Mouse (Mus musculus): ENCODE data around the gene Slc9a3r1.
A peak's percentile ranks its signal among the peaks of the same experiment; 100 is the strongest.

Slc9a3r1 gene

DNA sequence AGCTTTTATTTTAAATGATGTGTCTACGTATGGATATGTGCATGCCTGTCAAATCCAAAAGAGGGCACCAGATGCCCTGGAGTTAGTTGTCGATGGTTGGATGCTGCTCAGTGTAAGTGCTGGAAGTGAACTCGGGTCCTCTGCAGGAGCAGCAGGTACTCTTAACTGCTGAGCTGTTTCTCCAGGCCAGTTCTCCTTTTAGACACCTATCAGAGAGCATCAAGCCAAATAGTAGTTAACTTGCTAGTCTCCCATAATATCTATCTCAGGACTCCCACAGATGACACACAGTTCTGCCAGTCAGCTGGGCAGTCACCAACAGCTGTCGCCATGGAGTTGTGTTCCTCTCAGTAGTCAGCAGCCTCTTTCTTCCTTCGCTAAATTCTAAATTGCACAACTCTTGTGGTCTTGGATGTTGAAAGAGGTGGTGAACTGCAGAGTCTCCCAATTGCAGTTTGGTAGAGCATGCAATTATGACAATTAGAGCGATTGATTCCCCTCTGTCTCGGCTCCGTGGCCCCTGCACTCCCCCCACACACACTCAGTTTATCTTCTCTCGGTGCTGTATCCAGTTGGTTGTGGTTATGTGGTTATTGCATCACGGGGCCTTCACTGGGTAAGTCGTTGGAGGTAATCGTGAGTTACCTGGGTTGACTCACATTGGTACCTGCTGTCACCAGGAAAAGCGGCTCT lies 25.5 kb downstream of the Slc9a3r1 start:
- DNase-seq (ENCODE audit: low spot score in 2 of 2), result no peak

- no peak for DNase-seq (ENCODE audit: low spot score in 2 of 2)
Observed at GRCm38 (mm10) chr11:115189304-115189703, 26.2 kb downstream of the Slc9a3r1 start.

DNA sequence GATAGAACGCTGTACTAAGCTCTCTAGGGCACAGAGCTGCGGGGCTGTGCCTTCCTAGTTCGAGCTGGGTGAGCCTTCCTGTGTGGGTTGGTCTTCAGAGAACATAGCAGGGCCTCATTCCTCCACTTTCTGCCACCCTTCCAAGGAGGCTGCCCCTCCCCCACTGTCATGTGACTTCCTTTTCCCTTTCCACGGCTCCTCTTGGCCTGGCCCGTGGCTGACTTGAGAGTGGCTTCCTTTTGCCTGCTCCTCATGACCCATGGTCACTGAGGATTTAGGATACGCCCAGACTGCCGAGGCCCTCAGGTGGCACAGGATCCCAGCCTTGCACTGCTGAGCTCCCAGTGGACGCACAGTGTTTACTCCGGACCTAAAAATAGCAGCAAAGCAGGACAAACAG lies 29.0 kb downstream of the Slc9a3r1 start:
- no peak for DNase-seq (ENCODE audit: low spot score in 2 of 2)

DNA sequence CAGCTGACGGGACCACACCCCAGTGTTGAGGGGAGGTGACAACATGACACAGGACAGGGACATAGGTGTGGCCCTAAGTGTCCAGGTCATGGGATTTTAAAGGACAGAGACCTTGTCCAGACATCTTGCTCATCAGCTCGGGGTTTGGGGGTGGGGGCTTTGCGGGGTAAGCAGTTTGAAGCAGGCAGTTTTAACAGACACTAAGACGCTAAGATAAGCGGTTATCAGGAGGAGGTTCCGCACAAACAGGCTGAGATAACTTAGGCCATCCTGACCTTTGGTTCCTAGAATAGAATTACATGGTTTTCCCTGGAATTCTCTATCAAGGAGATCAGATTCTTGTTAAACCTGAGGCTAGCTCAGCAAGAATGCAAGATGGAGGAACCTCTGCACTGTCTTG lies 31.6 kb downstream of the Slc9a3r1 start:
- DNase-seq (ENCODE audit: low spot score in 2 of 2), result no peak

- no peak for DNase-seq (ENCODE audit: low spot score in 2 of 2)
Observed at GRCm38 (mm10) chr11:115195933-115196332, 32.8 kb downstream of the Slc9a3r1 start.

DNA sequence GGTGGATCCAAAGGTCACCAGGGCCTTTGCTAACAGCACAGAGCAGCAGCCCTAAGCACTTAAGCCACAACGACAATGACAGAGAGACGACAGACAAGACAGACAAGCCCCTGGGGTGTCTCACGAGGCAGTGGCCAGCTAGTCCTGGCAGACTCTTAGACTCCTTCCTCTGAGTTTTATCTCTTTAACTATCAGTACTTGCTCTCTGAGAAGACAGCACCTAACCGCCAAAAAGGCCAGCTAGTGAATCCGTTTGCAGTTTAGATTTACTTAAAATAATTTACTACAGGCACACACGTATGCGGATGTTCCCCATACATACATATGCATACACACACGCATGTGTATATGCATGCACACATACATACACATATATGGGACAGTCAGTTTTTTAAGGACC lies 34.4 kb downstream of the Slc9a3r1 start:
- DNase-seq (ENCODE audit: low spot score in 2 of 2), result no peak

DNA sequence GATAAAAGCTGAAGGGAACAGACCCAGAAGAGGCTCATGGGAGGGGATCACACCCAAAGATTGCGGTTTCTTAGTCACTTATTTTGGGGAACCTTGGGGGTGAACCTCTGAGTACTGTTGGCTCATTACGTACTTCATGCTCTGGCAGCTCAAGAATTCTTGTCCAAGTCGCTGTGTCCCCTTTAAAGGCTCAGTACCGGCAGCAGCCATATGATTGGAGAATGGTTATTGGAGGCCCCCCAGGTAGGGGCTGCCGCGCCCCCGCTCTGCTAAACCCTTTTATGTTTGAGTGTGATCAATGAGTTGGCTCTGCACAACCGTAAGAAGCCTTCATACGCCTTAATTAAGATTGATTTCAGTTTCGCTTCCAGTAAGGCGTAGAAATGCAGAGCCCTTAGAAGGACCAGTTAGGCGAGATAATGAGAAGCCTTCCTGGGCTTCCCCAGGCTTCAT lies 35.8 kb downstream of the Slc9a3r1 start:
- no peak for DNase-seq (ENCODE audit: low spot score in 2 of 2)

DNA sequence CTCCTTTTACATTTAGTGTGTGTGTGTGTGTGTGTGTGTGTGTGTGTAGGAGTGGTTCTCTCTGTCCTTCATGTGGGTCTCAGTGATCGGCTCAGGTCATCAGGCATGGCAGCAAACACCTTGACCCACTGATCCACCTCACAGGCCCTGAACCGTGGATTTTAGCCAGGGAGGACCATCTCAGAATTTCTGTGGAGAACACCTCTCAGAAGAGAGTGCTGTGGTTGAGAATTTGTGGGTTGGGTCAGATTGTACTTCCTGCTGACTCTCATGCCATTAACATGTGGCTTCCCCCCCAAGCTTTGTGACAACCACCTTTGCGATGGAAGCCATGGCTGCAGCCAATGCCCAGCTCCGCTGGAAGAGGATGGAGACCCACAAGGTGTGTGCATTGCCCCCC lies 37.4 kb downstream of the Slc9a3r1 start:
- no peak for DNase-seq (ENCODE audit: low spot score in 2 of 2)

DNA sequence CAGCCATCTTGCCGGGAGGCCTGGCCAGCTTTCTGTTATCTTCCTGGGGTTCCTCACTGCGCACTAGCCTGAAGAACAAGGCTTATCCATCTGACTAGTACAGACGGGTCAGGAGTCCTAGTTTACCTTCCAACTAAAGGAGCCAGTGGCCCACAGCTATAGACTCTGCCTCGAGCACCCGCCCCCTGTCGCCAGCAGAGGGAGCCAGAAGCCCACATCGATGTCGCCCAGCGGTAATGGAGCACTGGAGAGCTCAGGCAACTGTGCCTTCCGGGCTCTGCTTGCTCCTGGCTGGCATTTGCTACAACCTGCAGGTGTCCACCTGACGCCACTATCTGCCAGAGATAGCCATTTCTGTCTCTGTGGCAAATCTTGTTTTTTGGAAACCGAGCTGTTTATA lies 39.2 kb downstream of the Slc9a3r1 start:
- DNase-seq (ENCODE audit: low spot score in 2 of 2), result peak; percentile 61 to 64

GRCm38 (mm10) chr11:115202756-115203155 lies 39.6 kb downstream of the Slc9a3r1 start:
- DNase-seq (ENCODE audit: low spot score in 2 of 2), result no peak

GRCm38 (mm10) chr11:115208126-115208525 lies 45.0 kb downstream of the Slc9a3r1 start:
- no peak for DNase-seq (ENCODE audit: low spot score in 2 of 2)

GRCm38 (mm10) chr11:115208776-115209732 lies 45.9 kb downstream of the Slc9a3r1 start:
- DNase-seq (ENCODE audit: low spot score in 2 of 2), result no peak

DNA sequence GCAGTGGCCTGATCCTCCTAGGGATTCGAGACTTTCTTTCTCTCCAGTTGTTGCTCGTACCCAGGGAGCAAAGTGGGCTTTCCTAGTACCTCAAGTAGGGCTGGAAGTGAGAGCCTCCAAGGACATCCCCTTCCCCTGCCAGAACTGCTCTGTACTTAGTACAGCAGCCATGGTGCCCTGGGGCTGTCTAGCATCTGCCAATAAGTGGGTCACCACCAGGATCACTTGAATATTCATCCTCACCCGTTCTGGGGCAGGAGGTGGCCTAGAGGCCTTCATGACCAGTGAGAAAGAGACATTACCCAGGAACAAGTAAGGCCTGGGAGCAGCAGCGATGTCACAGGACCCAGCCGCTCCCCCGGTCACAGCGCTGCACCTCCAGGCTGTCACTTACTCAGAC lies 46.8 kb downstream of the Slc9a3r1 start:
- DNase-seq (ENCODE audit: low spot score in 2 of 2), result no peak

- no peak for DNase-seq (ENCODE audit: low spot score in 2 of 2)
Observed at GRCm38 (mm10) chr11:115212116-115212515, 49.0 kb downstream of the Slc9a3r1 start.

DNA sequence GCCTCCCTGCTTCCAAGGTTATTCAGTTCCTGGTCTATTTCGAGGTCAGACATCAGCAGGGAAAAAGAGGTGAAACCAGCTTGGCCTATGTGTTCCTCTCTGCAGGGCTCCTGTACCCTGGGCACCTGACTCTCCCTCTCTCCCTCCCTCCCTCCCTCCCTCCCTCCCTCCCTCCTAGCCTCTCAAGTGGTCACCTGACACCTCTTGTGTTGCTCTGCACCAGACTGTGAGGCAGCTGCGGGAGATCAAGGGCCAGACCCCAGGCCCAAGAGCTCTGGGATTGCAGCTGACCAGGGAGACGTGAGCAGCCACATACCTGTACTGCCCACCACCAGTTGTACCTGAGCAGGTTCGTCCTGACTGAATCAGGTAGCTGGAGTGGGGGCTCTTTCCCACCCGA lies 52.0 kb downstream of the Slc9a3r1 start:
- no peak for DNase-seq (ENCODE audit: low spot score in 2 of 2)

DNA sequence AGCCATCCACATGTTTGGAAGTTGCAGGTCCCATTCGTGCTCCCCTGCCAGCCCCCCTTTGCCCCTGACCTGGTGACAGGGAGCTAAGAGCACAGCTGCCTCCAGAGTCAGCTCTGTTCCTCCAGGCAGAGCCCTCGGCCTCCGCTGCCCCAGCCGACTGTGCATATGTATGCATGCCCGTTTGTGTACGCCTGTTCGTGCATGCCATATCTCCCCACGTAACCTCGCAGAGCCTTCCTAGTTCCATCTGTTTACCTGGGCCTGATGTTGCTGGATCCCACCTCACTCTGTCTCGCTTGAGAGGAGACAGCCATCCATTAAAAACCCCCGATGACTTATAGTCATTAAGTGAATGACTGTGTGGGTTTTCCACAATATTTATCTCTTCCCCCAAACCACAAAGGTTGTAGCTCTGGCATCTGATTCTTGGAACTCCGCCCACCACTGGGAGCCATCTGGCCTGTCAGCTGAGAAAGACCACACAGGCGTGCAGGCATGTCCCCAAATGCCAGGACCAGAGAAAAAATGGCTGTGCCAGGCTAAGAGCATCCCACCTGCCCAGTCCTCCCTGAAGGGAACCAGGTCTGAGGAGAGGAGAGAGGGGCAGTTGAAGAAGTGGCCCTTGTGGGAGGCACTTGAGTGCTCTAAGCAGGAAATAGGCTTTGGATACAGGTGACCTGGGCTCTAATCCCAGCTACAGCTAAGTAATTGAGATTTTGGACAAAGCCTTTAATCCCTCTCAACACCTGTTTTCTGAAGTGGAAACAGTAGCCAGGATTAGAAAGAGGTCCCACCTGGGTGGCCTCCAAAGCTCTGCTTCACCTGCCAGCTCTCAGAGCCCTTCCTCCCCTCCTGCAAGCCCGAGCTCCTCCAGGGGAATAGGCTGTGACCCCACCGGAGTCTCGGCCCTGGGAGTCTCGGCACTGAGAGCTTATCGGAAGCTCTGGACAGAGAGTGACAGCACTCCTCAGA lies 54.6 kb downstream of the Slc9a3r1 start:
- no peak for DNase-seq (ENCODE audit: low spot score in 2 of 2)

DNA sequence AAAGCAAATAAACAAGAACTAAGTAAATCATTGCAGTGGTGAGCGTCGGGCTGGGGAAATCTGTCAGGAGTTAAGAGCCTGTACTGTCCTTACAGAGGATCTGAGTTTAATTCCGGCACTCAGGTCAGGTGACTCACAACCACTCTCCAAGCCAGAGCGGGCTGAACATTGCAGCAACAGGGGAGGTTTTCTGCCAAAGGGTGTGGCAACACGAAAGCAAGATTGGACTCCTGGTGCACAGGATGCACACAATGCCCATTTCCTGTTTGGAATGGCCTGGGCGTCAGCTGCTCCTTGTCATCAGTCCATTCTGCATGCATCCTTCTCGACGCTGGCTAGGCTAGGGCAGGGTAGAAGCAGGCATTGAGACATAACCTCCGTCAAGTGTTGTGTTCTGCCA lies 56.1 kb downstream of the Slc9a3r1 start:
- no peak for DNase-seq (ENCODE audit: low spot score in 2 of 2)

- DNase-seq (ENCODE audit: low spot score in 2 of 2), result no peak
Observed at GRCm38 (mm10) chr11:115219685-115220084, 56.5 kb downstream of the Slc9a3r1 start.

DNA sequence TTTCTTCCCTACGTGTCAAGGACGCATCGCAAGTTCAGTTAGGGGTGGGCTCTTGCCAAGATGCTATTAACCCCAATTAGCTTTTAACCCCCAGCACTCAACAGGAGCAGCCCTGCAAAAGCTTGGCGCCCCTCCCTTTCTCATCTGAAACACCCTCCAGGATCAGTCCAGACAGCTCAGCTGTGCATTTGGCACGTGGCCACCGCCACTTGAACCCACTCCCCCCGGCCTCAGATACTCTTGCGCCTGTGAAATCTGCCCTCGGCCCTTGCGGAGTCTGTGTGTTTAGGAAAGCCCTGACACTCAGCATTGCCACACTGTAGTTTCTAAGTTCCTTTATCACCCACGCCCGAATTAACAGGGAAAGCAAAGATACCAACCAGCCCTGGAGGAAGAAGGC lies 58.9 kb downstream of the Slc9a3r1 start:
- no peak for DNase-seq (ENCODE audit: low spot score in 2 of 2)

GRCm38 (mm10) chr11:115222570-115222969 lies 59.4 kb downstream of the Slc9a3r1 start:
- no peak for DNase-seq (ENCODE audit: low spot score in 2 of 2)

GRCm38 (mm10) chr11:115223451-115223850 lies 60.3 kb downstream of the Slc9a3r1 start:
- DNase-seq (ENCODE audit: low spot score in 2 of 2), result no peak

- no peak for DNase-seq (ENCODE audit: low spot score in 2 of 2)
Observed at GRCm38 (mm10) chr11:115223877-115224276, 60.7 kb downstream of the Slc9a3r1 start.

Data from right cerebral cortex, postnatal 36 days (tissue).